Comparison of ENCODE assay signal across 8 mouse cellular contexts in the genomic region with DNA sequence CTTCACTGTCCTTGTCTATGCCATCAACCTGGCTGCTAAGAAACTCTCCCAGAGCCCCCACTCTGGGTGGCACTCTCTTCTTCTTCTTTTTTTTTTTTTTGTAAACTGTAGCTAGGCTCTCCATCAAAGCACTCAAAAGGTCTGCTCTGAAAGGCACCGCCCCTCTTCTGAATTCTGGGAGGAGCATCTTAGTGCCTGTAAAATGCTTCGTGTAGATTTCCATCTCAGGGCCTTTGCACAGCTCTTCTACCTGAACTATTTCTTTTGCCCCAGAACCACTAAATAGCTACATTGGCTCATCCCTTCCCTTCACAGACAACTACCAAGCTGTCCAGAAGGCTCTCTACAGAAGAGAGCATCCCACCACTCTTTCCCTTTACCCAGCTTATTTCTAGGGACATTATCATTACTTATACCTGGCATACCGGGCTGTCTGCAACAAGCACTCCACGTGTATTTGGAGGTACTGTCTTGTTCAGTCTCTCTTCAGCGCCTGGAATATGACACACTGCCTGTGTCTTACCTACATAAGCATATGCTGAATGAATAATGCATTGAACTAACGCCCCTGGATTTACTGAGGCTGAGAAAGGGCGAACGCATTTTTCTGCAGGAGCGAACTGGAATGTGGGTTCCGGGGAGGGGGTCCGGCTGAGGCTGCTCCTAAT. TPM values are rescaled to one million over a fixed set of nuclear protein-coding genes. Genes with fewer than 3 reads are reported as not detected.
A peak's percentile ranks its signal among the peaks of the same experiment; 100 is the strongest.
DNase-seq lines count a peak whose midpoint lies in the region; ATAC-seq and TF ChIP-seq lines count a peak whose summit lies in the region.

No protein-coding gene starts in this region.

- no peaks in the 10 kb centered on the region for H3K9me3 ChIP-seq in embryonic facial prominence, embryonic 15.5 days (replicated peaks)
- no peaks in the 10 kb centered on the region for H3K9me3 ChIP-seq in limb, embryonic 14.5 days (ENCODE audit: control insufficient read depth, low read length)
- H3K9me3 ChIP-seq in neural tube, embryonic 11.5 days (ENCODE audit: control insufficient read depth, low read length) = no peaks in the 10 kb centered on the region

- no peak for DNase-seq in cerebellum, adult 2 months
- no peak for DNase-seq in cerebellum, adult 9-11 months
- DNase-seq in CD4-positive, CD25-positive, alpha-beta regulatory T cell, adult 2 months (ENCODE audit: low read depth, low spot score) = peak; percentile 45
- no peak for DNase-seq in limb, embryonic 14.5 days (ENCODE audit: low spot score)
- no peak for DNase-seq in neural tube, embryonic 11.5 days (ENCODE audit: low spot score)
- no peak for DNase-seq in spleen, postnatal 14 days (ENCODE audit: low spot score in 2 of 2)
- no peak for DNase-seq in natural killer cell, adult 2 months (ENCODE audit: low spot score in 2 of 2)

- no peak for TF ChIP-seq CTCF in cerebellum, adult 2 months (IDR thresholded peaks at IDR 0.05; ENCODE audit: borderline replicate concordance, insufficient read depth, low read depth, low read length)

- H3K4me1 ChIP-seq in cerebellum, adult 2 months (ENCODE audit: control insufficient read depth, insufficient read depth, low read length) = no peaks in the 10 kb centered on the region
- peaks cover 9% of the 10 kb centered on the region; the same call in 1 of the 2 replicates for H3K4me1 ChIP-seq in embryonic facial prominence, embryonic 15.5 days
- peaks cover 6% of the 10 kb centered on the region for H3K4me1 ChIP-seq in limb, embryonic 14.5 days (ENCODE audit: control insufficient read depth, insufficient read depth, low read length)
- H3K4me1 ChIP-seq in neural tube, embryonic 11.5 days (ENCODE audit: control insufficient read depth, insufficient read depth, low read length) = peaks cover 6% of the 10 kb centered on the region

- peak overlapping the region; percentile 55; the same call in 1 of the 2 replicates for H3K27ac ChIP-seq in cerebellum, adult 2 months (ENCODE audit: insufficient read depth, low read length)
- peak overlapping the region; percentile 79 for H3K27ac ChIP-seq in embryonic facial prominence, embryonic 15.5 days (replicated peaks)
- H3K27ac ChIP-seq in limb, embryonic 14.5 days (replicated peaks; ENCODE audit: low read depth, low read length) = peak overlapping the region; percentile 59
- H3K27ac ChIP-seq in neural tube, embryonic 11.5 days (ENCODE audit: low read depth, low read length) = 0 out of 2 replicates have a peak overlapping the region, but pooled peaks have one; percentile 39

- WGBS in cerebellum, adult 2 months = 1% methylated on average over 11 of the region's 11 CpGs
- 2% methylated on average over 11 of the region's 11 CpGs for WGBS in embryonic facial prominence, embryonic 15.5 days
- WGBS in limb, embryonic 14.5 days = 4% methylated on average over 11 of the region's 11 CpGs
- 4% methylated on average over 11 of the region's 11 CpGs for WGBS in neural tube, embryonic 11.5 days

- H3K27me3 ChIP-seq in cerebellum, adult 2 months (ENCODE audit: control insufficient read depth, insufficient read depth, low read length) = no peaks in the 10 kb centered on the region
- no peaks in the 10 kb centered on the region for H3K27me3 ChIP-seq in embryonic facial prominence, embryonic 15.5 days
- no peaks in the 10 kb centered on the region for H3K27me3 ChIP-seq in limb, embryonic 14.5 days (ENCODE audit: control insufficient read depth, insufficient read depth, low read length)
- H3K27me3 ChIP-seq in neural tube, embryonic 11.5 days (ENCODE audit: control insufficient read depth, insufficient read depth, low read length) = no peaks in the 10 kb centered on the region

- peak overlapping the region; percentile 90 for H3K4me3 ChIP-seq in cerebellum, adult 2 months (replicated peaks; ENCODE audit: insufficient read depth, low read depth, low read length)
- H3K4me3 ChIP-seq in embryonic facial prominence, embryonic 15.5 days (replicated peaks) = peak overlapping the region; percentile 85
- H3K4me3 ChIP-seq in limb, embryonic 14.5 days (replicated peaks; ENCODE audit: low read length) = peak overlapping the region; percentile 66
- peak overlapping the region; percentile 68 for H3K4me3 ChIP-seq in neural tube, embryonic 11.5 days (ENCODE audit: low read depth, low read length)

- peak overlapping the region; percentile 73 for H3K4me2 ChIP-seq in embryonic facial prominence, embryonic 15.5 days (replicated peaks)
- H3K4me2 ChIP-seq in limb, embryonic 14.5 days (replicated peaks; ENCODE audit: low read depth, low read length, severe bottlenecking) = peak overlapping the region; percentile 64
- H3K4me2 ChIP-seq in neural tube, embryonic 11.5 days (ENCODE audit: low read depth) = peak overlapping the region; percentile 86

- H3K36me3 ChIP-seq in embryonic facial prominence, embryonic 15.5 days = peaks cover 18% of the 10 kb centered on the region; the same call in 1 of the 2 replicates
- H3K36me3 ChIP-seq in limb, embryonic 14.5 days (ENCODE audit: control insufficient read depth, insufficient read depth, low read length) = peaks cover 18% of the 10 kb centered on the region
- peaks cover 4% of the 10 kb centered on the region; the same call in 1 of the 2 replicates for H3K36me3 ChIP-seq in neural tube, embryonic 11.5 days (ENCODE audit: control insufficient read depth, insufficient read depth, low read length)

- no peak for TF ChIP-seq POLR2A in cerebellum, adult 2 months (IDR thresholded peaks at IDR 0.05; ENCODE audit: borderline replicate concordance, insufficient read depth, low read length)
- no peak for TF ChIP-seq POLR2A in limb, embryonic 14.5 days (IDR thresholded peaks at IDR 0.05; ENCODE audit: borderline replicate concordance, extremely low read depth, insufficient read depth, insufficient read length)

- H3K9ac ChIP-seq in embryonic facial prominence, embryonic 15.5 days = peak overlapping the region; percentile 72
- H3K9ac ChIP-seq in limb, embryonic 14.5 days (ENCODE audit: low read depth, low read length, severe bottlenecking) = peak overlapping the region; percentile 80
- peak overlapping the region; percentile 75 for H3K9ac ChIP-seq in neural tube, embryonic 11.5 days (ENCODE audit: low read length)

- ATAC-seq in embryonic facial prominence, embryonic 15.5 days (ENCODE audit: insufficient number of reproducible peaks, low FRiP score, low TSS enrichment, low read depth) = no peak; the same call in 1 of the 2 replicates
- ATAC-seq in limb, embryonic 14.5 days (ENCODE audit: low FRiP score, low read depth) = no peak
- peak; percentile 6; the same call in 1 of the 2 replicates for ATAC-seq in neural tube, embryonic 11.5 days (ENCODE audit: insufficient read depth, low FRiP score, low TSS enrichment)

RNA-seq across cellular contexts. Expression of gene Aarsd1, which starts 0.8 kb away (rescaled TPM):
- polyA plus RNA-seq in cerebellum, adult 2 months (2012; rRNA removed) = 53.2 and 55.3 TPM in 2 replicates
- polyA plus RNA-seq in embryonic facial prominence, embryonic 15.5 days (2015; fragmentation: Nextera tagmentation; extraction: Ambion mirVana) = 63.4 and 65.6 TPM in 2 replicates
- polyA plus RNA-seq in limb, embryonic 14.5 days (2012; rRNA removed) = 39.3 and 41.1 TPM in 2 replicates
- polyA plus RNA-seq in limb, embryonic 14.5 days (2014; fragmentation: Nextera tagmentation; extraction: Ambion mirVana) = 62.8 and 63.2 TPM in 2 replicates
- polyA plus RNA-seq in neural tube, embryonic 11.5 days (2014; fragmentation: Nextera tagmentation; extraction: Ambion mirVana) = 87.8 and 92.8 TPM in 2 replicates

RNA-seq across cellular contexts. Expression of gene Gm27029, which starts 8.0 kb away (rescaled TPM):
- polyA plus RNA-seq in cerebellum, adult 2 months (2012; rRNA removed) = 2.9 and 3.1 TPM in 2 replicates
- 9.7 and 11.4 TPM in 2 replicates for polyA plus RNA-seq in embryonic facial prominence, embryonic 15.5 days (2015; fragmentation: Nextera tagmentation; extraction: Ambion mirVana)
- 1.3 and 4.2 TPM in 2 replicates for polyA plus RNA-seq in limb, embryonic 14.5 days (2012; rRNA removed)
- polyA plus RNA-seq in limb, embryonic 14.5 days (2014; fragmentation: Nextera tagmentation; extraction: Ambion mirVana) = 11.8 and 12.1 TPM in 2 replicates
- 9.9 and 12.5 TPM in 2 replicates for polyA plus RNA-seq in neural tube, embryonic 11.5 days (2014; fragmentation: Nextera tagmentation; extraction: Ambion mirVana)

RNA-seq across cellular contexts. Expression of gene Rundc1, which starts 8.3 kb away (rescaled TPM):
- 31.8 and 32.0 TPM in 2 replicates for polyA plus RNA-seq in cerebellum, adult 2 months (2012; rRNA removed)
- 21.6 and 23.4 TPM in 2 replicates for polyA plus RNA-seq in embryonic facial prominence, embryonic 15.5 days (2015; fragmentation: Nextera tagmentation; extraction: Ambion mirVana)
- 19.3 and 20.6 TPM in 2 replicates for polyA plus RNA-seq in limb, embryonic 14.5 days (2012; rRNA removed)
- 17.6 and 17.8 TPM in 2 replicates for polyA plus RNA-seq in limb, embryonic 14.5 days (2014; fragmentation: Nextera tagmentation; extraction: Ambion mirVana)
- polyA plus RNA-seq in neural tube, embryonic 11.5 days (2014; fragmentation: Nextera tagmentation; extraction: Ambion mirVana) = 18.0 and 18.6 TPM in 2 replicates

RNA-seq across cellular contexts. Expression of gene Ptges3l, which starts 8.6 kb away (rescaled TPM):
- polyA plus RNA-seq in cerebellum, adult 2 months (2012; rRNA removed) = 1.2 and 1.8 TPM in 2 replicates
- polyA plus RNA-seq in embryonic facial prominence, embryonic 15.5 days (2015; fragmentation: Nextera tagmentation; extraction: Ambion mirVana) = 19.8 and 22.1 TPM in 2 replicates
- 23.7 and 27.5 TPM in 2 replicates for polyA plus RNA-seq in limb, embryonic 14.5 days (2012; rRNA removed)
- 13.9 and 20.5 TPM in 2 replicates for polyA plus RNA-seq in limb, embryonic 14.5 days (2014; fragmentation: Nextera tagmentation; extraction: Ambion mirVana)
- 6.9 and 7.1 TPM in 2 replicates for polyA plus RNA-seq in neural tube, embryonic 11.5 days (2014; fragmentation: Nextera tagmentation; extraction: Ambion mirVana)

RNA-seq across cellular contexts. Expression of gene Rpl27, which starts 25.5 kb away (rescaled TPM):
- 400 and 422 TPM in 2 replicates for polyA plus RNA-seq in cerebellum, adult 2 months (2012; rRNA removed)
- 306 and 328 TPM in 2 replicates for polyA plus RNA-seq in embryonic facial prominence, embryonic 15.5 days (2015; fragmentation: Nextera tagmentation; extraction: Ambion mirVana)
- polyA plus RNA-seq in limb, embryonic 14.5 days (2012; rRNA removed) = 1,216 and 1,303 TPM in 2 replicates
- 384 and 422 TPM in 2 replicates for polyA plus RNA-seq in limb, embryonic 14.5 days (2014; fragmentation: Nextera tagmentation; extraction: Ambion mirVana)
- 389 and 414 TPM in 2 replicates for polyA plus RNA-seq in neural tube, embryonic 11.5 days (2014; fragmentation: Nextera tagmentation; extraction: Ambion mirVana)
